Mouse (Mus musculus) liver, postnatal 0 days (tissue): ENCODE data around the gene St7. TPM values are rescaled to one million over a fixed set of nuclear protein-coding genes. Genes with fewer than 3 reads are reported as not detected.
A peak's percentile ranks its signal among the peaks of the same experiment; 100 is the strongest.

ENCODE experiments used
- ATAC-seq: fragments of 200-750 bp; cut with Nextera tagmentation; 2 replicates; pipeline ENCODE4 v1.8.0; 2017; ENCODE audit warnings: mild to moderate bottlenecking, moderate library complexity
- DNase-seq: peaks from one replicate; pipeline ENCODE4 v3.0.0-alpha.2; 2016
- H3K27ac ChIP-seq: fragments of 300-500 bp; sonication (generic); 2 replicates; pipeline ENCODE4 v1.5.1; 2014; ENCODE audit warnings: antibody characterized with exemption, moderate library complexity, mild to moderate bottlenecking, low read depth
- H3K27me3 ChIP-seq: fragments of 300-500 bp; sonication (generic); 2 replicates; pipeline ENCODE4 v1.6.1; 2014; ENCODE audit warnings: low read length, control low read depth, mixed read lengths; ENCODE audit not compliant: insufficient read depth
- H3K36me3 ChIP-seq: fragments of 300-500 bp; sonication (generic); replicated peaks from 2 replicates; pipeline ENCODE4 v1.6.1; 2014; ENCODE audit warnings: mild to moderate bottlenecking, control low read depth, low read length, moderate library complexity, mixed read lengths; ENCODE audit not compliant: insufficient read depth
- H3K4me1 ChIP-seq: fragments of 300-500 bp; sonication (generic); 2 replicates; pipeline ENCODE4 v1.6.1; 2014; ENCODE audit warnings: antibody characterized with exemption, mild to moderate bottlenecking, control low read depth; ENCODE audit not compliant: insufficient read depth
- H3K4me2 ChIP-seq: fragments of 300-500 bp; sonication (generic); 2 replicates; pipeline ENCODE4 v1.6.1; 2014; ENCODE audit warnings: low read depth, mild to moderate bottlenecking, low read length, moderate library complexity, mixed read lengths
- H3K4me3 ChIP-seq: fragments of 300-500 bp; sonication (generic); 2 replicates; pipeline ENCODE4 v1.5.1; 2014; ENCODE audit warnings: low read depth, low read length
- H3K9ac ChIP-seq: fragments of 300-500 bp; sonication (generic); replicated peaks from 2 replicates; pipeline ENCODE4 v1.6.1; 2014; ENCODE audit warnings: mild to moderate bottlenecking, moderate library complexity
- H3K9me3 ChIP-seq: fragments of 300-500 bp; sonication (generic); 2 replicates; pipeline ENCODE4 v1.6.1; 2016; ENCODE audit warnings: mild to moderate bottlenecking, control low read depth, low read length, mixed read lengths
- CTCF ChIP-seq: sonication (generic); IDR thresholded peaks from 2 replicates; pipeline ENCODE4 v1.5.1; 2016; ENCODE audit warnings: antibody characterized with exemption, low read depth
- EP300 ChIP-seq: IDR thresholded peaks from 2 replicates; pipeline ENCODE4 v1.6.1; 2016; ENCODE audit warnings: antibody characterized with exemption, low read depth, mild to moderate bottlenecking
- WGBS: fragments of 180-500 bp; shearing (Covaris S2); extraction: QIAGEN DNeasy Blood & Tissue Kit; methylation state at CpG from one replicate; pipeline ENCODE4 v1.1.7; 2014; ENCODE audit not compliant: insufficient replicate concordance; 5-methylcytosine and 5-hydroxymethylcytosine counted together
- polyA plus RNA-seq: library from polyadenylated mRNA; unstranded; fragments of >200 nt; fragmentation: Nextera tagmentation; extraction: Ambion mirVana; gene quantifications from 2 replicates; pipeline ENCODE4 v1.2.1, GENCODE M21; 2015

The St7 gene
- polyA plus RNA-seq, 1 experiment from 2014 or later, result 11.0 TPM

DNA sequence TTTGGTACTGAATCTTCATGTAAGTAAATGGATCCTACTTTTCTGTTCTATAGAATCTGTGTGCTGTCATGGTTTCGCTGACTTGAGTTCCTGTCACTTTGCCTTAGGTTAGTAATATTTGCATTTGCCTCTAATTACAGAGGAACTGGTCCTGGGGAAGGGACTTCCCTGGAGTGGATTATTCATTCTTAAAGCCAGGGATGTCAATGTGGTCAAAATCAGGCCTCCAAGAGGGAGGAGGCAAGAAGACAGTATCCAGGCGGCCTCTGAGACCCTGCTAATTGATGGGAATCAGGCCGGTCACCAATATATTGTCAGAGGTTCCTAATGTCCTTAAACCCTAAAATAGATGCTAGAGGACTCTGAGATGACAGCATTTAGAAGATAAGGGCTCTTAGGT is 56.9 kb downstream of the St7 start:
- Histone ChIP-seq H3K4me3 (peak overlapping the region; percentile 52), H3K4me2 (peak overlapping the region; percentile 94), H3K4me1 (peaks cover 25% of the 10 kb centered on the region), H3K9ac (peak overlapping the region; percentile 67), H3K36me3 (no peaks in the 10 kb centered on the region), H3K27ac (peak overlapping the region; percentile 59), H3K9me3 (no peaks in the 10 kb centered on the region), H3K27me3 (no peaks in the 10 kb centered on the region)
- DNase-seq, result no peak
- WGBS, result 61% methylated on average over 3 of the region's 3 CpGs
- TF ChIP-seq EP300 (no peak), CTCF (no peak)
- ATAC-seq, result no peak

DNA sequence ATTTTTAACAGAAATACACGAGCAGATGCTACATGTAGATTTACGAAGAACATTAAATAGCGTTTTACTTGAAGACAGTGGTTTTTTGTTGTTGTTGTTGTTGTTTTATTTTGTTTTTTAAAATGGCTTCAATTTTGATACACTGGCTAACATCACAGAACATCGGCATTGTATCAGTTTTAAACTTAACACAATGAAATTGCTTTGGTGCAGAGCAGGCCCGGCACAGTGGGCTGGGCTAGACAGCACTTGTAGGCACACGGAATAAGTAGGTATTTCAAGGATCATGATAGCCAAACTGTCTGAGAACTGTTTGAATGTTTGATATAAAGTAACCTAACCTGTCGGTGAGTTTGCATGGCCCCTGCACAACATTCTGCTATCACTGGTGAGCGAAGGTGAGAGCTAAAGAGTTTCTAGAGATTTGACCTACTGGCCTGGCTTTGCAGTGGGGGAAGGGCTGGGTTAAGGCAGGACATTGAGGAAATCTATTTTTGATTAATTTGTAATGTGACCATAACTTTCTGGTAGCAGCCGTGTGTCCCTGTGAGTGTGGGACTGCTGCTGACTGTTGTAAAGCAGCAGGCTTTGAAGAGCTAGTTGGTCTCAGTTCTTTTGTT is 57.4 kb downstream of the St7 start:
- Histone ChIP-seq H3K27ac (no peak overlapping the region), H3K4me1 (peaks cover 24% of the 10 kb centered on the region), H3K4me3 (no peak overlapping the region), H3K9me3 (no peaks in the 10 kb centered on the region), H3K36me3 (no peaks in the 10 kb centered on the region), H3K4me2 (peak overlapping the region; percentile 94), H3K9ac (no peak overlapping the region), H3K27me3 (no peaks in the 10 kb centered on the region)
- no peak for ATAC-seq
- 73% methylated on average over 9 of the region's 9 CpGs for WGBS
- DNase-seq, result no peak
- TF ChIP-seq CTCF (no peak), EP300 (no peak)

GRCm38 (mm10) chr6:17750957-17751356 is 58.2 kb downstream of the St7 start:
- Histone ChIP-seq H3K4me2 (no peak overlapping the region), H3K9me3 (no peaks in the 10 kb centered on the region), H3K4me1 (peaks cover 27% of the 10 kb centered on the region), H3K27me3 (no peaks in the 10 kb centered on the region), H3K4me3 (no peak overlapping the region), H3K36me3 (no peaks in the 10 kb centered on the region), H3K27ac (no peak overlapping the region), H3K9ac (no peak overlapping the region)
- DNase-seq (no peak), ATAC-seq (no peak)
- WGBS, result 63% methylated on average over 6 of the region's 6 CpGs
- TF ChIP-seq EP300 (no peak), CTCF (no peak)

DNA sequence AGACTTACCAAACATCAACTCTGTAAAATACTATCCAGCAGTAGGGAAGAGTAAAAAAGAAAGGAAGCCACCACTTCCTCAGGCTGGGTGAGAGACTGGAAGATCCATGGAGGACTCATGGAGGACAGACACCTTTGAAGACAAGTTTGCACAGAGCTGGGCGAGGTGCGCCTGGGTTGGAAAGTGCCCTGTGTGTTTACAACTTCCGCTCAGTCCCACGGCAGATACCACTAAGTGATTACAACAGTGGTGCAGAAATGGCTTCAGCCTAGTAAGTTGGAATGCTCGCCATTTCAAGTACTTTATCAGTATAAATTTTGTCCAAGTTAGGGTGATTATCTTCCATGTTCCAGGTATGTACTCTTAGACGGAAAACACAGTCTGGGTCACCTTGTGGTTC is 63.2 kb downstream of the St7 start:
- Histone ChIP-seq H3K9me3 (no peaks in the 10 kb centered on the region), H3K4me2 (no peak overlapping the region), H3K4me1 (peaks cover 4% of the 10 kb centered on the region), H3K27me3 (no peaks in the 10 kb centered on the region), H3K9ac (no peak overlapping the region), H3K4me3 (no peak overlapping the region), H3K27ac (no peak overlapping the region), H3K36me3 (no peaks in the 10 kb centered on the region)
- no peak for ATAC-seq
- DNase-seq, result no peak
- WGBS, result 48% methylated on average over 6 of the region's 6 CpGs
- TF ChIP-seq EP300 (no peak), CTCF (no peak)

DNA sequence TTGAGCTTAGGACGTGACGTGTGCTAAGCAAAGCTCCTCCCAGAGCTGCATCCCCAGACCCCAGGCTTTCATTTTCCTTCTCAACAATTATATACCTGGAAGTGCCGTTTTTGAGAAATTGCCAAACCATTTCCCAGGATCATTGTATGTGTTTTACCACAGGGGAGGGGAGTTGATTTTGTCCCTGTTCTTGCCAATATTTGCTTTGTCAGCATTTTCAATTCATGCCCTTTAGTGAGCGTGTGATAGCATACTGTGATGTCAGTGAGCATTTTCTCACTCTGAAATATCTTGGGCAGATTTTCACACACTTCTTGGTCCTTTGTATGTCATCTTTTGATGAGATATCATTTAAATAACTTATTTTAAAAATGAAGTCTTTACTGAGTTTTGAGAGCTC is 65.8 kb downstream of the St7 start:
- no peak overlapping the region for H3K4me2 ChIP-seq
- no peak for ATAC-seq
- no peaks in the 10 kb centered on the region for H3K9me3 ChIP-seq
- TF ChIP-seq EP300 (no peak), CTCF (no peak)
- no peak overlapping the region for H3K4me3 ChIP-seq
- no peaks in the 10 kb centered on the region for H3K36me3 ChIP-seq
- no peaks in the 10 kb centered on the region for H3K27me3 ChIP-seq
- H3K27ac ChIP-seq, result no peak overlapping the region
- no peak for DNase-seq
- H3K4me1 ChIP-seq, result peaks cover 6% of the 10 kb centered on the region
- WGBS, result 85% methylated on average over 4 of the region's 4 CpGs
- H3K9ac ChIP-seq, result no peak overlapping the region

DNA sequence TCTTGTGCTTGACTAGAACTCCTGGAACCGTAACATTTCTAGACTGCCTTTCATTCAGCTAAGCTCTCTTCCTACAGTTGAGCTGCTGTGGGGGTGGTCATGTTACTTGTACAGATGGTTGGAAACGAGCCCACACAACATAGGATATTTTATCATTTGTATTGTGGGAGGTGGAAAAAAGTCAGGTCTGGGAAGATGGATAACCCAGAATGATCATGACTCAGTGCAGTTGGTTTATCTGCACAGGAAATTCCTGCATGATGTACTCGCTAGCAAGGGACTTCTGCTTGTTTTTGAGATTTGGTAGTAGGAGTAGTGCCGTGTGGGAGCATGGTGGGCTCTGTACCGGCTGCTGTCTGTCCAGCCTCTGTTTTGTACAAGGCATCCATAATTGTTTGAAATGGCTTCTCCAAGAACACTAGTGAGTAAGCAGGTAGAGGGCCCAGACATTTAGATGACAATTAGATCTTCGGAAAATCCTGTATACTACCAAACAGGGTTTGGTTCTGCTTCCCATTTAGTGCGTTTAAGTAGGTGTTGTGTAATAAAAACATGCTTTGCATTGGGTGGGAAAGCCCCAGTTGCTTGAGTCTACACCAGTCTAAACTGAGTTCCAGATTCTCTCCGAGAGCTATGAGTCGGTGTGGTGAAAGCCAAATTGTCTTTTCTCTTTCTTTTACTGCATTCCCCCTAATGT is 71.4 kb downstream of the St7 start:
- ATAC-seq, result peak; percentile 73
- H3K4me1 ChIP-seq, result peaks cover 17% of the 10 kb centered on the region
- no peaks in the 10 kb centered on the region for H3K36me3 ChIP-seq
- TF ChIP-seq CTCF, result no peak
- peak; percentile 88 for TF ChIP-seq EP300
- no peak for DNase-seq
- H3K27me3 ChIP-seq, result no peaks in the 10 kb centered on the region
- H3K4me3 ChIP-seq, result no peak overlapping the region
- peak overlapping the region; percentile 25; the same call in 1 of the 2 replicates for H3K27ac ChIP-seq
- WGBS, result 51% methylated on average over 9 of the region's 9 CpGs
- no peaks in the 10 kb centered on the region for H3K9me3 ChIP-seq
- H3K4me2 ChIP-seq, result peak overlapping the region; percentile 46
- no peak overlapping the region for H3K9ac ChIP-seq
